Mouse (Mus musculus): ENCODE results near the gene Ifnl3. TPM values are rescaled to one million over a fixed set of nuclear protein-coding genes. Genes with fewer than 3 reads are reported as not detected.
A peak's percentile ranks its signal among the peaks of the same experiment; 100 is the strongest.
"Not testable (repeated sequence)": the region's sequence is repeated elsewhere in the genome, so short reads cannot be mapped to it uniquely, and the experiment has no call there.

Ifnl3 gene
- polyA plus RNA-seq, 1 experiment = not detected

- Histone ChIP-seq H3K9ac (ENCODE audit: low read depth, poor library complexity, severe bottlenecking) (peak overlapping the region; percentile 34), H3K9me3 (replicated peaks; ENCODE audit: control insufficient read depth, insufficient read depth, low read length, poor library complexity, severe bottlenecking) (no peaks in the 10 kb centered on the region), H3K4me3 (ENCODE audit: low read depth, low read length) (peak overlapping the region; percentile 61), H3K27ac (ENCODE audit: insufficient read depth, low read length) (peak overlapping the region; percentile 66), H3K4me1 (ENCODE audit: control insufficient read depth, insufficient read depth, low read length) (peaks cover 2% of the 10 kb centered on the region), H3K27me3 (ENCODE audit: control insufficient read depth, insufficient read depth, low read length, poor library complexity, severe bottlenecking) (no peaks in the 10 kb centered on the region), H3K36me3 (ENCODE audit: control insufficient read depth, insufficient read depth, low read length, poor library complexity, severe bottlenecking) (no peaks in the 10 kb centered on the region)
- TF ChIP-seq EP300 (IDR thresholded peaks at IDR 0.05; ENCODE audit: insufficient read depth, low read depth, low read length) (no peak), POLR2A (IDR thresholded peaks at IDR 0.05; ENCODE audit: insufficient read depth, low read length) (peak; percentile 73), CTCF (IDR thresholded peaks at IDR 0.05; ENCODE audit: low read depth, low read length) (no peak)
Measured at GRCm38 (mm10) chr7:28488030-28488491, 34.6 kb upstream of the Ifnl3 start.

GRCm38 (mm10) chr7:28490410-28490809 is 32.2 kb upstream of the Ifnl3 start:
- Histone ChIP-seq H3K4me1 (ENCODE audit: control insufficient read depth, insufficient read depth, low read length) (peaks cover 2% of the 10 kb centered on the region), H3K36me3 (ENCODE audit: control insufficient read depth, insufficient read depth, low read length, poor library complexity, severe bottlenecking) (no peaks in the 10 kb centered on the region), H3K27me3 (ENCODE audit: control insufficient read depth, insufficient read depth, low read length, poor library complexity, severe bottlenecking) (no peaks in the 10 kb centered on the region), H3K9ac (ENCODE audit: low read depth, poor library complexity, severe bottlenecking) (peak overlapping the region; percentile 49), H3K4me3 (ENCODE audit: low read depth, low read length) (peak overlapping the region; percentile 78), H3K9me3 (replicated peaks; ENCODE audit: control insufficient read depth, insufficient read depth, low read length, poor library complexity, severe bottlenecking) (no peaks in the 10 kb centered on the region), H3K27ac (ENCODE audit: insufficient read depth, low read length) (0 out of 2 replicates have a peak overlapping the region, but pooled peaks have one; percentile 36)
- TF ChIP-seq CTCF (IDR thresholded peaks at IDR 0.05; ENCODE audit: low read depth, low read length) = peak; percentile 78
- TF ChIP-seq POLR2A (IDR thresholded peaks at IDR 0.05; ENCODE audit: insufficient read depth, low read length) = no peak

DNA sequence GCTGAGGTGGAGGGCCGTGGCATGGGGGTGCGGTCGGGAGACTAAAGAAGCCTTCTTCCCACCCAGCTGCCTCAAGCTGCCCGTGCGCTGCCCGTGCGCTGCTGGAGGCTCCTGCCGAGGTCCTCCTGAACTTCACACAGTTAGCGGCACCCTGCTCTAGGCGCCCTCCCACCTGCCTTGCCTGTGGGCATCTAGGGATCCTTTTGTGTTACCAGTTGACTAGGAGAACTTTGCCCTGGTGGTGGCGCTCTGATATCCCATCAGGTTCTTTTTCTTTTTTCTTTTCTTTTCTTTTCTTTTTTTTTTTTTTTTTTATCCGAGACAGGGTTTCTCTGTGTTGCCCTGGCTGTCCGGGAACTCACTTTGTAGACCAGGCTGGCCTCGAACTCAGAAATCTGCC is 31.7 kb upstream of the Ifnl3 start:
- Histone ChIP-seq H3K9ac (ENCODE audit: low read depth, poor library complexity, severe bottlenecking) (peak overlapping the region; percentile 49), H3K9me3 (replicated peaks; ENCODE audit: control insufficient read depth, insufficient read depth, low read length, poor library complexity, severe bottlenecking) (no peaks in the 10 kb centered on the region), H3K4me1 (ENCODE audit: control insufficient read depth, insufficient read depth, low read length) (peaks cover 2% of the 10 kb centered on the region), H3K27ac (ENCODE audit: insufficient read depth, low read length) (0 out of 2 replicates have a peak overlapping the region, but pooled peaks have one; percentile 36), H3K36me3 (ENCODE audit: control insufficient read depth, insufficient read depth, low read length, poor library complexity, severe bottlenecking) (no peaks in the 10 kb centered on the region), H3K4me3 (ENCODE audit: low read depth, low read length) (peak overlapping the region; percentile 78), H3K27me3 (ENCODE audit: control insufficient read depth, insufficient read depth, low read length, poor library complexity, severe bottlenecking) (no peaks in the 10 kb centered on the region)
- TF ChIP-seq EP300 (IDR thresholded peaks at IDR 0.05; ENCODE audit: insufficient read depth, low read depth, low read length) (no peak), CTCF (IDR thresholded peaks at IDR 0.05; ENCODE audit: low read depth, low read length) (no peak), POLR2A (IDR thresholded peaks at IDR 0.05; ENCODE audit: insufficient read depth, low read length) (no peak)

- peak overlapping the region; percentile 51 for H3K27ac ChIP-seq (ENCODE audit: insufficient read depth, low read length)
- no peaks in the 10 kb centered on the region for H3K9me3 ChIP-seq (replicated peaks; ENCODE audit: control insufficient read depth, insufficient read depth, low read length, poor library complexity, severe bottlenecking)
- H3K27me3 ChIP-seq (ENCODE audit: control insufficient read depth, insufficient read depth, low read length, poor library complexity, severe bottlenecking) = no peaks in the 10 kb centered on the region
- H3K36me3 ChIP-seq (ENCODE audit: control insufficient read depth, insufficient read depth, low read length, poor library complexity, severe bottlenecking) = no peaks in the 10 kb centered on the region
- no peak overlapping the region for H3K9ac ChIP-seq (ENCODE audit: low read depth, poor library complexity, severe bottlenecking)
- peak overlapping the region; percentile 35 for H3K4me3 ChIP-seq (ENCODE audit: low read depth, low read length)
- TF ChIP-seq CTCF (IDR thresholded peaks at IDR 0.05; ENCODE audit: low read depth, low read length) (no peak), POLR2A (IDR thresholded peaks at IDR 0.05; ENCODE audit: insufficient read depth, low read length) (no peak), EP300 (IDR thresholded peaks at IDR 0.05; ENCODE audit: insufficient read depth, low read depth, low read length) (no peak)
- peaks cover 2% of the 10 kb centered on the region for H3K4me1 ChIP-seq (ENCODE audit: control insufficient read depth, insufficient read depth, low read length)
Measured at GRCm38 (mm10) chr7:28492310-28492709, 30.3 kb upstream of the Ifnl3 start.

GRCm38 (mm10) chr7:28495426-28495825 is 27.2 kb upstream of the Ifnl3 start:
- H3K27ac ChIP-seq (ENCODE audit: insufficient read depth, low read length) = no peak overlapping the region
- no peaks in the 10 kb centered on the region for H3K36me3 ChIP-seq (ENCODE audit: control insufficient read depth, insufficient read depth, low read length, poor library complexity, severe bottlenecking)
- H3K27me3 ChIP-seq (ENCODE audit: control insufficient read depth, insufficient read depth, low read length, poor library complexity, severe bottlenecking) = no peaks in the 10 kb centered on the region
- H3K4me1 ChIP-seq (ENCODE audit: control insufficient read depth, insufficient read depth, low read length) = no peaks in the 10 kb centered on the region
- H3K4me3 ChIP-seq (ENCODE audit: low read depth, low read length) = no peak overlapping the region
- H3K9ac ChIP-seq (ENCODE audit: low read depth, poor library complexity, severe bottlenecking) = no peak overlapping the region
- no peak for TF ChIP-seq POLR2A (IDR thresholded peaks at IDR 0.05; ENCODE audit: insufficient read depth, low read length)
- no peak for TF ChIP-seq CTCF (IDR thresholded peaks at IDR 0.05; ENCODE audit: low read depth, low read length)
- TF ChIP-seq EP300 (IDR thresholded peaks at IDR 0.05; ENCODE audit: insufficient read depth, low read depth, low read length) = no peak
- H3K9me3 ChIP-seq (replicated peaks; ENCODE audit: control insufficient read depth, insufficient read depth, low read length, poor library complexity, severe bottlenecking) = no peaks in the 10 kb centered on the region

GRCm38 (mm10) chr7:28505585-28505984 is 17.1 kb upstream of the Ifnl3 start:
- no peak for TF ChIP-seq POLR2A (IDR thresholded peaks at IDR 0.05; ENCODE audit: insufficient read depth, low read length)
- TF ChIP-seq CTCF (IDR thresholded peaks at IDR 0.05; ENCODE audit: low read depth, low read length) = no peak
- TF ChIP-seq EP300 (IDR thresholded peaks at IDR 0.05; ENCODE audit: insufficient read depth, low read depth, low read length) = no peak

GRCm38 (mm10) chr7:28509121-28509520 is 13.5 kb upstream of the Ifnl3 start:
- H3K27me3 ChIP-seq (ENCODE audit: control insufficient read depth, insufficient read depth, low read length, poor library complexity, severe bottlenecking); H3K9ac ChIP-seq (ENCODE audit: low read depth, poor library complexity, severe bottlenecking); H3K4me1 ChIP-seq (ENCODE audit: control insufficient read depth, insufficient read depth, low read length); H3K4me3 ChIP-seq (ENCODE audit: low read depth, low read length); H3K36me3 ChIP-seq (ENCODE audit: control insufficient read depth, insufficient read depth, low read length, poor library complexity, severe bottlenecking); H3K9me3 ChIP-seq (replicated peaks; ENCODE audit: control insufficient read depth, insufficient read depth, low read length, poor library complexity, severe bottlenecking); H3K27ac ChIP-seq (ENCODE audit: insufficient read depth, low read length): not testable (repeated sequence)

More at GRCm38 (mm10) chr7:28505585-28505984, 17.1 kb upstream of the Ifnl3 start:
- H3K27me3 ChIP-seq (ENCODE audit: control insufficient read depth, insufficient read depth, low read length, poor library complexity, severe bottlenecking) = no peaks in the 10 kb centered on the region
- H3K4me1 ChIP-seq (ENCODE audit: control insufficient read depth, insufficient read depth, low read length) = no peaks in the 10 kb centered on the region
- peaks cover 4% of the 10 kb centered on the region; the same call in 1 of the 2 replicates for H3K9me3 ChIP-seq (replicated peaks; ENCODE audit: control insufficient read depth, insufficient read depth, low read length, poor library complexity, severe bottlenecking)
- H3K4me3 ChIP-seq (ENCODE audit: low read depth, low read length) = no peak overlapping the region
- H3K27ac ChIP-seq (ENCODE audit: insufficient read depth, low read length) = no peak overlapping the region
- H3K36me3 ChIP-seq (ENCODE audit: control insufficient read depth, insufficient read depth, low read length, poor library complexity, severe bottlenecking) = no peaks in the 10 kb centered on the region
- no peak overlapping the region for H3K9ac ChIP-seq (ENCODE audit: low read depth, poor library complexity, severe bottlenecking)

- H3K9me3 ChIP-seq (replicated peaks; ENCODE audit: control insufficient read depth, insufficient read depth, low read length, poor library complexity, severe bottlenecking); H3K4me1 ChIP-seq (ENCODE audit: control insufficient read depth, insufficient read depth, low read length); H3K27ac ChIP-seq (ENCODE audit: insufficient read depth, low read length); H3K9ac ChIP-seq (ENCODE audit: low read depth, poor library complexity, severe bottlenecking); H3K4me3 ChIP-seq (ENCODE audit: low read depth, low read length); H3K27me3 ChIP-seq (ENCODE audit: control insufficient read depth, insufficient read depth, low read length, poor library complexity, severe bottlenecking); H3K36me3 ChIP-seq (ENCODE audit: control insufficient read depth, insufficient read depth, low read length, poor library complexity, severe bottlenecking): not testable (repeated sequence)
Measured at GRCm38 (mm10) chr7:28510405-28510974, 12.1 kb upstream of the Ifnl3 start, which contains the start of gene Ifnl2. Gene Ifnl2 (minus strand): TSS chr7:28510455.
